Mouse (Mus musculus): ENCODE measurements around the gene Sim2. TPM values are rescaled to one million over a fixed set of nuclear protein-coding genes. Genes with fewer than 3 reads are reported as not detected.

The Sim2 gene
- not detected for polyA plus RNA-seq (2014; fragmentation: Illumina TruSeq; extraction: RNeasy Lipid Tissue Mini Kit (QIAGEN cat#74804); ENCODE audit: low read depth, low replicate concordance)

GRCm38 (mm10) chr16:94084711-94085602 lies at the start of gene Sim2:
Sim2 (plus strand) TSS chr16:94084931.

Other genes with a start within 250 kb of the Sim2 start
- 0.31 TPM for gene Chaf1b, start 201.0 kb upstream of the Sim2 start, polyA plus RNA-seq (2014; fragmentation: Illumina TruSeq; extraction: RNeasy Lipid Tissue Mini Kit (QIAGEN cat#74804); ENCODE audit: low read depth, low replicate concordance)
- not detected for gene Cldn14, start 76.1 kb upstream of the Sim2 start, polyA plus RNA-seq (2014; fragmentation: Illumina TruSeq; extraction: RNeasy Lipid Tissue Mini Kit (QIAGEN cat#74804); ENCODE audit: low read depth, low replicate concordance)
- gene Hlcs, start 228.6 kb downstream of the Sim2 start, polyA plus RNA-seq (2014; fragmentation: Illumina TruSeq; extraction: RNeasy Lipid Tissue Mini Kit (QIAGEN cat#74804); ENCODE audit: low read depth, low replicate concordance), result 5.6 TPM
- 4.0 TPM for gene Ripply3, start 243.5 kb downstream of the Sim2 start, polyA plus RNA-seq (2014; fragmentation: Illumina TruSeq; extraction: RNeasy Lipid Tissue Mini Kit (QIAGEN cat#74804); ENCODE audit: low read depth, low replicate concordance)